Mouse (Mus musculus) cortical plate, adult 2 months (tissue): ENCODE measurements around the gene Hmgn3.

Experiments used
- CTCF ChIP-seq: fragments of 200-500 bp; IDR thresholded peaks from 2 replicates; pipeline ENCODE4 v1.5.1; 2011; ENCODE audit warnings: mild to moderate bottlenecking, control low read depth, low read length; ENCODE audit not compliant: insufficient read depth; ENCODE audit errors: extremely low read depth
- POLR2A ChIP-seq: fragments of 200-500 bp; IDR thresholded peaks from 2 replicates; pipeline ENCODE4 v1.6.1; 2011; ENCODE audit warnings: mild to moderate bottlenecking, low read length, control low read depth; ENCODE audit not compliant: insufficient read depth; ENCODE audit errors: extremely low read depth

GRCm38 (mm10) chr9:83108821-83109220, 37.7 kb downstream of the Hmgn3 start:
- no peak for TF ChIP-seq CTCF
- TF ChIP-seq POLR2A: no peak
